Mouse (Mus musculus) embryonic facial prominence, embryonic 15.5 days (tissue): ENCODE measurements around the gene Gm11168. TPM values are rescaled to one million over a fixed set of nuclear protein-coding genes. Genes with fewer than 3 reads are reported as not detected.
"Not testable (repeated sequence)": the region's sequence is repeated elsewhere in the genome, so short reads cannot be mapped to it uniquely, and the experiment has no call there.

ENCODE experiments used
- ATAC-seq: fragments of 200-750 bp; cut with Nextera tagmentation; 2 replicates; pipeline ENCODE4 v1.8.0; 2017; ENCODE audit warnings: low read depth, moderate TSS enrichment; ENCODE audit not compliant: insufficient number of reproducible peaks, low FRiP score, low TSS enrichment
- H3K27ac ChIP-seq: fragments of 300-500 bp; sonication (generic); replicated peaks from 2 replicates; pipeline ENCODE4 v1.5.1; 2015; ENCODE audit warnings: mild to moderate bottlenecking, inconsistent platforms
- H3K27me3 ChIP-seq: fragments of 300-500 bp; sonication (generic); 2 replicates; pipeline ENCODE4 v1.6.1; 2015; ENCODE audit warnings: inconsistent platforms
- H3K36me3 ChIP-seq: fragments of 300-500 bp; sonication (generic); 2 replicates; pipeline ENCODE4 v1.6.1; 2015; ENCODE audit warnings: mild to moderate bottlenecking, inconsistent platforms
- H3K4me1 ChIP-seq: fragments of 300-500 bp; sonication (generic); 2 replicates; pipeline ENCODE4 v1.6.1; 2015; ENCODE audit warnings: inconsistent platforms
- H3K4me2 ChIP-seq: fragments of 300-500 bp; sonication (generic); replicated peaks from 2 replicates; pipeline ENCODE4 v1.6.1; 2015; ENCODE audit warnings: mild to moderate bottlenecking, inconsistent platforms
- H3K4me3 ChIP-seq: fragments of 300-500 bp; sonication (generic); replicated peaks from 2 replicates; pipeline ENCODE4 v1.5.1; 2015; ENCODE audit warnings: mild to moderate bottlenecking, inconsistent platforms
- H3K9ac ChIP-seq: fragments of 300-500 bp; sonication (generic); 2 replicates; pipeline ENCODE4 v1.6.1; 2015; ENCODE audit warnings: inconsistent platforms
- H3K9me3 ChIP-seq: fragments of 300-500 bp; sonication (generic); replicated peaks from 2 replicates; pipeline ENCODE4 v1.6.1; 2016; ENCODE audit warnings: inconsistent platforms
- WGBS: fragments of 180-500 bp; shearing (Covaris S2); methylation state at CpG from one replicate; pipeline ENCODE4 v1.1.7; 2015; 5-methylcytosine and 5-hydroxymethylcytosine counted together
- polyA plus RNA-seq: library from polyadenylated mRNA; unstranded; fragments of >200 nt; fragmentation: Nextera tagmentation; extraction: Ambion mirVana; gene quantifications from 2 replicates; pipeline ENCODE4 v1.2.1, GENCODE M21; 2015

Gm11168 gene
- not detected in 2 replicates for polyA plus RNA-seq

DNA sequence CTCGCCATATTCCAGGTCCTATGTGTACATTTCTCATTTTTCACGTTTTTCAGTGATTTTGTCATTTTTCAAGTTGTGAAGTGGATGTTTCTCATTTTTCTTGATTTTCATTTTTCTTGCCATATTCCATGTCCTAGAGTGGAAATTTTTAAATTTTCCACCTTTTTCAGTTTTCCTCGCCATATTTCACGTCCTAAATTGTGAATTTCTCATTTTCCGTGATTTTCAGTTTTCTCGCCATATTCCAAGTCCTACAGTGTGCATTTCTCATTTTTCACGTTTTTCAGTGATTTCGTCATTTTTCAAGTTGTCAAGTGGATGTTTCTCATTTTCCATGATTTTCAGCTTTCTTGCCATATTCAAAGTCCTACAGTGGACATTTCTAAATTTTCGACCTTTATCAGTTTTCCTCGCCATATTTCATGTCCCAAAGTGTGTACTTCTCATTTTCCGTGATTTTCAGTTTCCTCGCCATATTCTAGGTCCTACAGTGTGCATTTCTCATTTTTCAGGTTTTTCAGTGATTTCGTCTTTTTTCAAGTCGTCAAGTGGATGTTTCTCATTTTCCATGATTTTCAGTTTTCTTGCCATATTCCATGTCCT, at the start of gene Gm11168:
TSS of gene Gm11168 (plus strand) at position 553 of the 603 bp plus-strand sequence.
- not testable (repeated sequence) for H3K36me3 ChIP-seq, H3K4me1 ChIP-seq, ATAC-seq, H3K27ac ChIP-seq, H3K9ac ChIP-seq, H3K27me3 ChIP-seq, H3K9me3 ChIP-seq, H3K4me3 ChIP-seq, H3K4me2 ChIP-seq
- WGBS: 74% methylated on average over 6 of the region's 14 CpGs

DNA sequence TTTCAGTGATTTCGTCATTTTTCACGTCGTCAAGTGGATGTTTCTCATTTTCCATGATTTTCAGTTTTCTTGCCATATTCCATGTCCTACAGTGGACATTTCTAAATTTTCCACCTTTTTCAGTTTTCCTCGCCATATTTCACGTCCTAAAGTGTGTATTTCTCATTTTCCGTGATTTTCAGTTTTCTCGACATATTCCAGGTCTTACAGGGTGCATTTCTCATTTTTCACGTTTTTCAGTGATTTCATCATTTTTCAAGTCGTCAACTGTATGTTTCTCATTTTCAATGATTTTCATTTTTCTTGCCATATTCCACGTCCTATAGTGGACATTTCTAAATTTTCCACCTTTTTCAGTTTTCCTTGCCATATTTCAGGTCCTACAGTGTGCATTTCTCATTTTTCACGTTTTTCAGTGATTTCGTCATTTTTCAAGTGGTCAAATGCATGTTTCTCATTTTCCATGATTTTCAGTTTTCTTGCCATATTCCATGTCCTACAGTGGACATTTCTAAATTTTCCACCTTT, 2.6 kb upstream of the Gm11168 start, which contains the start of gene Gm10722:
TSS of gene Gm10722 (plus strand) at position 478 of the 528 bp plus-strand sequence.
- not testable (repeated sequence) for ATAC-seq, H3K4me2 ChIP-seq, H3K4me1 ChIP-seq, H3K36me3 ChIP-seq, H3K9ac ChIP-seq, H3K4me3 ChIP-seq, H3K27ac ChIP-seq, H3K27me3 ChIP-seq, H3K9me3 ChIP-seq
- 73% methylated on average over 12 of the region's 12 CpGs for WGBS

DNA sequence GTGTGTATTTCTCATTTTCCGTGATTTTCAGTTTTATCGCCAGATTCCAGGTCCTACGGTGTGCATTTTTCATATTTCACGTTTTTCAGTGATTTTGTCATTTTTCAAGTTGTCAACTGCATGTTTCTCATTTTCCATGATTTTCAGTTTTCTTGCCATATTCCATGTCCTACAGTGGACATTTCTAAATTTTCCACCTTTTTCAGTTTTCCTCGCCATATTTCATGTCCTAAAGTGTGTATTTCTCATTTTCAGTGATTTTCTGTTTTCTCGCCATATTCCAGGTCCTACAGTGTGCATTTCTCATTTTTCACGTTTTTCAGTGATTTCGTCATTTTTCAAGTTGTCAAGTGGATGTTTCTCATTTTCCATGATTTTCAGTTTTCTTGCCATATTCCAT, 2.1 kb upstream of the Gm11168 start:
- not testable (repeated sequence) for H3K9me3 ChIP-seq, H3K9ac ChIP-seq, H3K4me2 ChIP-seq, H3K27ac ChIP-seq, H3K27me3 ChIP-seq, H3K4me3 ChIP-seq, H3K36me3 ChIP-seq, ATAC-seq, H3K4me1 ChIP-seq
- WGBS: 65% methylated on average over 8 of the region's 8 CpGs

DNA sequence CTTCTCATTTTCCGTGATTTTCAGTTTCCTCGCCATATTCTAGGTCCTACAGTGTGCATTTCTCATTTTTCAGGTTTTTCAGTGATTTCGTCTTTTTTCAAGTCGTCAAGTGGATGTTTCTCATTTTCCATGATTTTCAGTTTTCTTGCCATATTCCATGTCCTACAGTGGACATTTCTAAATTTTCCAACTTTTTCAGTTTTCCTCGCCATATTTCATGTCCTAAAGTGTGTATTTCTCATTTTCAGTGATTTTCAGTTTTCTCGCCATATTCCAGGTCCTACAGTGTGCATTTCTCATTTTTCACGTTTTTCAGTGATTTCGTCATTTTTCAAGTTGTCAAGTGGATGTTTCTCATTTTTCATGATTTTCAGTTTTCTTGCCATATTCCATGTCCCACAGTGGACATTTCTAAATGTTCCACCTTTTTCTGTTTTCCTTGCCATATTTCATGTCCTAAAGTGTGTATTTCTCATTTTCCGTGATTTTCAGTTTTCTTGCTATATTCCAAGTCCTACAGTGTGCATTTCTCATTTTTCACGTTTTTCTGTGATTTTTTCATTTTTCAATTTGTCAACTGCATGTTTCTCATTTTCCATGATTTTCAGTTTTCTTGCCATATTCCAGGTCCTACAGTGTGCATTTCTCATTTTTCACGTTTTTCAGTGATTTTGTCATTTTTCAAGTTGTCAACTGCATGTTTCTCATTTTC, 1.0 kb upstream of the Gm11168 start:
- H3K27ac ChIP-seq: not testable (repeated sequence)
- 67% methylated on average over 9 of the region's 11 CpGs for WGBS

DNA sequence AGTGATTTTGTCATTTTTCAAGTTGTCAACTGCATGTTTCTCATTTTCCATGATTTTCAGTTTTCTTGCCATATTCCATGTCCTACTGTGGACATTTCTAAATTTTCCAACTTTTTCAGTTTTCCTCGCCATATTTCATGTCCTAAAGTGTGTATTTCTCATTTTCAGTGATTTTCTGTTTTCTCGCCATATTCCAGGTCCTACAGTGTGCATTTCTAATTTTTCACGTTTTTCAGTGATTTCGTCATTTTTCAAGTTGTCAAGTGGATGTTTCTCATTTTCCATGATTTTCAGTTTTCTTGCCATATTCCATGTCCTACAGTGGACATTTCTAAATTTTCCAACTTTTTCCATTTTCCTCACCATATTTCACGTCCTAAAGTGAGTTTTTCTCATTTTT, 3.0 kb downstream of the Gm11168 start:
- ATAC-seq, H3K4me2 ChIP-seq, H3K27me3 ChIP-seq, H3K4me3 ChIP-seq, H3K36me3 ChIP-seq, H3K9ac ChIP-seq, H3K27ac ChIP-seq, H3K9me3 ChIP-seq, H3K4me1 ChIP-seq: not testable (repeated sequence)
- 83% methylated on average over 1 of the region's 5 CpGs for WGBS

More for the DNA sequence above, 1.0 kb upstream of the Gm11168 start:
- H3K9me3 ChIP-seq, H3K9ac ChIP-seq, H3K4me1 ChIP-seq, H3K4me3 ChIP-seq, H3K4me2 ChIP-seq, H3K36me3 ChIP-seq, H3K27me3 ChIP-seq: not testable (repeated sequence)
- peak; percentile 87 for ATAC-seq

DNA sequence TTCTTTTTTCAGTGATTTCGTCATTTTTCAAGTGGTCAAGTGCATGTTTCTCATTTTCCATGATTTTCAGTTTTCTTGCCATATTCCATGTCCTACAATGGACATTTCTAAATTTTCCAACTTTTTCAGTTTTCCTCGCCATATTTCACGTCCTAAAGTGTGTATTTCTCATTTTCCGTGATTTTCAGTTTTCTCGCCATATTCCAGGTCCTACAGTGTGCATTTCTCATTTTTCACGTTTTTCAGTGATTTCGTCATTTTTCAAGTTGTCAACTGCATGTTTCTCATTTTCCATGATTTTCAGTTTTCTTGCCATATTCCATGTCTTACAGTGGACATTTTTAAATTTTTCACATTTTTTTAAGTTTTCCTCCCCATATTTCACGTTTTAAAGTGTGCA, 3.5 kb downstream of the Gm11168 start:
- H3K27ac ChIP-seq: not testable (repeated sequence)

DNA sequence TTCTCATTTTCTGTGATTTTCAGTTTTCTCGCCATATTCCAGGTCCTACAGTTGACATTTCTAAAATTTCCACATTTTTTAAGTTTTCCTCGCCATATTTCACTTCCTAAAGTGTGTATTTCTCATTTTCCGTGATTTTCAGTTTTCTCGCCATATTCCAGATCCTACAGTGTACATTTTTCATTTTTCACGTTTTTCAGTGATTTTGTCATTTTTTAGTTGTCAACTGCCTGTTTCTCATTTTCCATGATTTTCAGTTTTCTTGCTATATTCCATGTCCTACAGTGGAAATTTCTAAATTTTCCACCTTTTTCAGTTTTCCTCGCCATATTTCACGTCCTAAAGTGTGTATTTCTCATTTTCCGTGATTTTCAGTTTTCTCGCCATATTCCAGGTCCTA, 4.1 kb downstream of the Gm11168 start:
- H3K36me3 ChIP-seq, H3K9ac ChIP-seq, H3K9me3 ChIP-seq, H3K4me2 ChIP-seq, H3K4me3 ChIP-seq, H3K27ac ChIP-seq, H3K27me3 ChIP-seq, H3K4me1 ChIP-seq: not testable (repeated sequence)
- ATAC-seq: peak; percentile 32
- WGBS: 75% methylated on average over 8 of the region's 9 CpGs

More for the DNA sequence above, 3.5 kb downstream of the Gm11168 start:
- H3K9me3 ChIP-seq, H3K27me3 ChIP-seq, H3K4me3 ChIP-seq, H3K4me1 ChIP-seq, H3K9ac ChIP-seq, H3K36me3 ChIP-seq, H3K4me2 ChIP-seq: not testable (repeated sequence)
- 75% methylated on average over 8 of the region's 8 CpGs for WGBS
- peak; percentile 79 for ATAC-seq

DNA sequence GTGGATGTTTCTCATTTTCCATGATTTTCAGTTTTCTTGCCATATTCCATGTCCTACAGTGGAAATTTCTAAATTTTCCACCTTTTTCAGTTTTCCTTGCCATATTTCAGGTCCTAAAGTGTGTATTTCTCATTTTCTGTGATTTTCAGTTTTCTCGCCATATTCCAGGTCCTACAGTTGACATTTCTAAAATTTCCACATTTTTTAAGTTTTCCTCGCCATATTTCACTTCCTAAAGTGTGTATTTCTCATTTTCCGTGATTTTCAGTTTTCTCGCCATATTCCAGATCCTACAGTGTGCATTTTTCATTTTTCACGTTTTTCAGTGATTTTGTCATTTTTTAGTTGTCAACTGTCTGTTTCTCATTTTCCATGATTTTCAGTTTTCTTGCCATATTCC, 6.2 kb downstream of the Gm11168 start:
- not testable (repeated sequence) for H3K27me3 ChIP-seq, H3K9ac ChIP-seq, H3K4me1 ChIP-seq, H3K4me3 ChIP-seq, H3K36me3 ChIP-seq, H3K4me2 ChIP-seq, H3K9me3 ChIP-seq, H3K27ac ChIP-seq
- peak; percentile 57; the same call in 1 of the 2 replicates for ATAC-seq
- no CpG with 5 or more reads among the region's 5 CpGs for WGBS

DNA sequence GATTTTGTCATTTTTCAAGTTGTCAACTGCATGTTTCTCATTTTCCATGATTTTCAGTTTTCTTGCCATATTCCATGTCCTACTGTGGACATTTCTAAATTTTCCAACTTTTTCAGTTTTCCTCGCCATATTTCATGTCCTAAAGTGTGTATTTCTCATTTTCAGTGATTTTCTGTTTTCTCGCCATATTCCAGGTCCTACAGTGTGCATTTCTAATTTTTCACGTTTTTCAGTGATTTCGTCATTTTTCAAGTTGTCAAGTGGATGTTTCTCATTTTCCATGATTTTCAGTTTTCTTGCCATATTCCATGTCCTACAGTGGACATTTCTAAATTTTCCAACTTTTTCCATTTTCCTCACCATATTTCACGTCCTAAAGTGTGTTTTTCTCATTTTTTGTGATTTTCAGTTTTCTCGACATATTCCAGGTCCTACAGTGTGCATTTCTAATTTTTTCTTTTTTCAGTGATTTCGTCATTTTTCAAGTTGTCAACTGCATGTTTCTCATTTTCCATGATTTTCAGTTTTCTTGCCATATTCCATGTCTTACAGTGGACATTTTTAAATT, 9.0 kb downstream of the Gm11168 start:
- not testable (repeated sequence) for H3K4me3 ChIP-seq, H3K36me3 ChIP-seq, H3K9me3 ChIP-seq, H3K27me3 ChIP-seq, H3K4me1 ChIP-seq, H3K4me2 ChIP-seq, H3K27ac ChIP-seq, H3K9ac ChIP-seq, ATAC-seq
- WGBS: 78% methylated on average over 3 of the region's 7 CpGs

DNA sequence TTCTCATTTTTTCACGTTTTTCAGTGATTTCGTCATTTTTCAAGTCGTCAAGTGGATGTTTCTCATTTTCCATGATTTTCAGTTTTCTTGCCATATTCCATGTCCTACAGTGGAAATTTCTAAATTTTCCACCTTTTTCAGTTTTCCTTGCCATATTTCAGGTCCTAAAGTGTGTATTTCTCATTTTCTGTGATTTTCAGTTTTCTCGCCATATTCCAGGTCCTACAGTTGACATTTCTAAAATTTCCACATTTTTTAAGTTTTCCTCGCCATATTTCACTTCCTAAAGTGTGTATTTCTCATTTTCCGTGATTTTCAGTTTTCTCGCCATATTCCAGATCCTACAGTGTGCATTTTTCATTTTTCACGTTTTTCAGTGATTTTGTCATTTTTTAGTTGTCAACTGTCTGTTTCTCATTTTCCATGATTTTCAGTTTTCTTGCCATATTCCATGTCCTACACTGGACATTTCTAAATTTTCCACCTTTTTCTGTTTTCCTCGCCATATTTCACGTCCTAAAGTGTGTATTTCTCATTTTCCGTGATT, 9.7 kb downstream of the Gm11168 start, which contains the start of gene Gm10721:
TSS of gene Gm10721 (plus strand) at position 408 of the 547 bp plus-strand sequence.
- not testable (repeated sequence) for H3K4me3 ChIP-seq, H3K4me2 ChIP-seq, H3K27ac ChIP-seq, H3K4me1 ChIP-seq, H3K36me3 ChIP-seq, H3K9me3 ChIP-seq, H3K27me3 ChIP-seq, H3K9ac ChIP-seq
- 55% methylated on average over 1 of the region's 11 CpGs for WGBS
- peak; percentile 55 for ATAC-seq

DNA sequence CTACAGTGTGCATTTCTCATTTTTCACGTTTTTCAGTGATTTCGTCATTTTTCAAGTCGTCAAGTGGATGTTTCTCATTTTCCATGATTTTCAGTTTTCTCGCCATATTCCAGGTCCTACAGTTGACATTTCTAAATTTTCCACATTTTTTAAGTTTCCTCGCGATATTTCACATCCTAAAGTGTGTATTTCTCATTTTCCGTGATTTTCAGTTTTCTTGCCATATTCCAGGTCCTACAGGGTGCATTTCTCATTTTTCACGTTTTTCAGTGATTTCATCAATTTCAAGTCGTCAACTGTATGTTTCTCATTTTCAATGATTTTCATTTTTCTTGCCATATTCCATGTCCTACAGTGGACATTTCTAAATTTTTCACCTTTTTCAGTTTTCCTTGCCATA, 12.2 kb downstream of the Gm11168 start, which contains the start of gene Gm10720:
TSS of gene Gm10720 (plus strand) at position 301 of the 400 bp plus-strand sequence.
- not testable (repeated sequence) for H3K27me3 ChIP-seq, H3K9ac ChIP-seq, ATAC-seq, H3K4me2 ChIP-seq, H3K27ac ChIP-seq, H3K4me3 ChIP-seq, H3K36me3 ChIP-seq, H3K9me3 ChIP-seq, H3K4me1 ChIP-seq
- WGBS: 65% methylated on average over 5 of the region's 9 CpGs
